Mouse (Mus musculus) stomach, postnatal 0 days (tissue): ENCODE measurements at regions not wholly inside any gene's neighbourhood (a gene's known extent, or its start where the extent isn't known, plus 50 kb on each side); places are given as distances from the start of the nearest gene placed in this dataset.

Experiments
- CTCF ChIP-seq: IDR thresholded peaks from 2 replicates; pipeline ENCODE4 v1.5.1; 2016; ENCODE audit warnings: antibody characterized with exemption, low read depth, mild to moderate bottlenecking, moderate library complexity
- EP300 ChIP-seq: optimal IDR thresholded peaks from 2 replicates; pipeline ENCODE3; 2016; ENCODE audit warnings: antibody characterized with exemption

DNA sequence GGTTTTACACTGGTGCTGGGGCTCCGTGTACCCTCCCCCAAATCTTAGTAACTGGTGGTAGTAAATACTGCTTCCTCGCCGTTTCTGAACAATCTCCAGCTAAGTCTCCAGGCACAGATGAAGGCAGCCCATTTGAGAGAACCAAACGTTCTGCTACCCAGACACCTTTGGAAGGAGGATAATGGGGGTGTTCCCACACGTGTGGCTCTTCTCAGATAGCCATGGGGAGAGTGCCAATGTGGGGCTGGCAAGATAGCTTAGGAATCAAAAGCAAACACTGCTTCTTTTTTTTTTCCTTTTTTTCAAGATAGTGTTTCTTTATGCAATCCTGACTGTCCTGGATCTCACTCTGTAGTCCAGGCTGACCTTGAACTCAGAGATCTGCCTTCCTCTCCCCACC, 90.8 kb upstream of the Mrps10 start:
- no peak for TF ChIP-seq CTCF
- TF ChIP-seq EP300: no peak
